Mouse (Mus musculus): ENCODE measurements around the gene Tmem107. TPM values are rescaled to one million over a fixed set of nuclear protein-coding genes. Genes with fewer than 3 reads are reported as not detected.

The Tmem107 gene
- total RNA-seq, 1 experiment from 2014 or later = 22.0 TPM

GRCm38 (mm10) chr11:69098039-69098761 lies 27.6 kb downstream of the Tmem107 start:
- no peak for ATAC-seq (replicated peaks in 1 of 2; ENCODE audit: insufficient read depth in 1 of 2, low FRiP score in 2 of 2, low TSS enrichment in 1 of 2, low read depth in 1 of 2, poor library complexity in 2 of 2, severe bottlenecking in 2 of 2)

GRCm38 (mm10) chr11:69098762-69099091 lies 28.1 kb downstream of the Tmem107 start:
- peak; percentile 43 to 50 for ATAC-seq (replicated peaks in 1 of 2; ENCODE audit: insufficient read depth in 1 of 2, low FRiP score in 2 of 2, low TSS enrichment in 1 of 2, low read depth in 1 of 2, poor library complexity in 2 of 2, severe bottlenecking in 2 of 2)

GRCm38 (mm10) chr11:69099177-69099914 lies 28.7 kb downstream of the Tmem107 start:
- no peak for ATAC-seq (replicated peaks in 1 of 2; ENCODE audit: insufficient read depth in 1 of 2, low FRiP score in 2 of 2, low TSS enrichment in 1 of 2, low read depth in 1 of 2, poor library complexity in 2 of 2, severe bottlenecking in 2 of 2)

- peak; percentile 24 to 25; a peak in 3 of 4 replicates for ATAC-seq (replicated peaks in 1 of 2; ENCODE audit: insufficient read depth in 1 of 2, low FRiP score in 2 of 2, low TSS enrichment in 1 of 2, low read depth in 1 of 2, poor library complexity in 2 of 2, severe bottlenecking in 2 of 2)
These were observed 29.3 kb downstream of the Tmem107 start for GRCm38 (mm10) chr11:69099915-69100345.

- ATAC-seq (replicated peaks in 1 of 2; ENCODE audit: insufficient read depth in 1 of 2, low FRiP score in 2 of 2, low TSS enrichment in 1 of 2, low read depth in 1 of 2, poor library complexity in 2 of 2, severe bottlenecking in 2 of 2) = no peak
These were observed 30.2 kb downstream of the Tmem107 start for GRCm38 (mm10) chr11:69100639-69101360.

- ATAC-seq (replicated peaks in 1 of 2; ENCODE audit: insufficient read depth in 1 of 2, low FRiP score in 2 of 2, low TSS enrichment in 1 of 2, low read depth in 1 of 2, poor library complexity in 2 of 2, severe bottlenecking in 2 of 2) = no peak
These were observed 31.2 kb downstream of the Tmem107 start for GRCm38 (mm10) chr11:69101604-69102402.

GRCm38 (mm10) chr11:69102403-69102725 lies 31.8 kb downstream of the Tmem107 start:
- no peak for ATAC-seq (replicated peaks in 1 of 2; ENCODE audit: insufficient read depth in 1 of 2, low FRiP score in 2 of 2, low TSS enrichment in 1 of 2, low read depth in 1 of 2, poor library complexity in 2 of 2, severe bottlenecking in 2 of 2)

- ATAC-seq (replicated peaks in 1 of 2; ENCODE audit: insufficient read depth in 1 of 2, low FRiP score in 2 of 2, low TSS enrichment in 1 of 2, low read depth in 1 of 2, poor library complexity in 2 of 2, severe bottlenecking in 2 of 2) = no peak
These were observed 32.5 kb downstream of the Tmem107 start for GRCm38 (mm10) chr11:69103121-69103520.

GRCm38 (mm10) chr11:69103531-69104435 lies 33.2 kb downstream of the Tmem107 start:
- no peak for ATAC-seq (replicated peaks in 1 of 2; ENCODE audit: insufficient read depth in 1 of 2, low FRiP score in 2 of 2, low TSS enrichment in 1 of 2, low read depth in 1 of 2, poor library complexity in 2 of 2, severe bottlenecking in 2 of 2)

GRCm38 (mm10) chr11:69104487-69104886 lies 33.9 kb downstream of the Tmem107 start:
- ATAC-seq (replicated peaks in 1 of 2; ENCODE audit: insufficient read depth in 1 of 2, low FRiP score in 2 of 2, low TSS enrichment in 1 of 2, low read depth in 1 of 2, poor library complexity in 2 of 2, severe bottlenecking in 2 of 2) = no peak

GRCm38 (mm10) chr11:69105227-69105626 lies 34.6 kb downstream of the Tmem107 start:
- ATAC-seq (replicated peaks in 1 of 2; ENCODE audit: insufficient read depth in 1 of 2, low FRiP score in 2 of 2, low TSS enrichment in 1 of 2, low read depth in 1 of 2, poor library complexity in 2 of 2, severe bottlenecking in 2 of 2) = no peak

- no peak for ATAC-seq (replicated peaks in 1 of 2; ENCODE audit: insufficient read depth in 1 of 2, low FRiP score in 2 of 2, low TSS enrichment in 1 of 2, low read depth in 1 of 2, poor library complexity in 2 of 2, severe bottlenecking in 2 of 2)
These were observed 35.2 kb downstream of the Tmem107 start for GRCm38 (mm10) chr11:69105796-69106195.

- no peak for ATAC-seq (replicated peaks in 1 of 2; ENCODE audit: insufficient read depth in 1 of 2, low FRiP score in 2 of 2, low TSS enrichment in 1 of 2, low read depth in 1 of 2, poor library complexity in 2 of 2, severe bottlenecking in 2 of 2)
These were observed 35.7 kb downstream of the Tmem107 start for GRCm38 (mm10) chr11:69106299-69106698.

- ATAC-seq (replicated peaks in 1 of 2; ENCODE audit: insufficient read depth in 1 of 2, low FRiP score in 2 of 2, low TSS enrichment in 1 of 2, low read depth in 1 of 2, poor library complexity in 2 of 2, severe bottlenecking in 2 of 2) = no peak
These were observed 36.2 kb downstream of the Tmem107 start for GRCm38 (mm10) chr11:69106842-69107241.

GRCm38 (mm10) chr11:69107676-69108075 lies 37.1 kb downstream of the Tmem107 start:
- no peak for ATAC-seq (replicated peaks in 1 of 2; ENCODE audit: insufficient read depth in 1 of 2, low FRiP score in 2 of 2, low TSS enrichment in 1 of 2, low read depth in 1 of 2, poor library complexity in 2 of 2, severe bottlenecking in 2 of 2)

- no peak for ATAC-seq (replicated peaks in 1 of 2; ENCODE audit: insufficient read depth in 1 of 2, low FRiP score in 2 of 2, low TSS enrichment in 1 of 2, low read depth in 1 of 2, poor library complexity in 2 of 2, severe bottlenecking in 2 of 2)
These were observed 37.6 kb downstream of the Tmem107 start for GRCm38 (mm10) chr11:69108223-69108622.

Data from hematopoietic stem cell, adult 5-6 weeks (primary cell).